Mouse (Mus musculus) liver, embryonic 15.5 days (tissue): ENCODE data around the gene Nbeal2. TPM values are rescaled to one million over a fixed set of nuclear protein-coding genes. Genes with fewer than 3 reads are reported as not detected.

Experiments
- ATAC-seq: fragments of 200-750 bp; cut with Nextera tagmentation; 2 replicates; pipeline ENCODE4 v1.8.0; 2017; ENCODE audit warnings: moderate number of reproducible peaks, mild to moderate bottlenecking, moderate library complexity; ENCODE audit not compliant: insufficient read depth
- H3K27ac ChIP-seq: fragments of 300-500 bp; sonication (generic); replicated peaks from 2 replicates; pipeline ENCODE4 v1.5.1; 2015; ENCODE audit warnings: mild to moderate bottlenecking, inconsistent platforms
- H3K27me3 ChIP-seq: fragments of 300-500 bp; sonication (generic); 2 replicates; pipeline ENCODE4 v1.6.1; 2015; ENCODE audit warnings: mild to moderate bottlenecking, inconsistent platforms
- H3K36me3 ChIP-seq: fragments of 300-500 bp; sonication (generic); replicated peaks from 2 replicates; pipeline ENCODE4 v1.6.1; 2015; ENCODE audit warnings: moderate library complexity, mild to moderate bottlenecking, inconsistent platforms
- H3K4me1 ChIP-seq: fragments of 300-500 bp; sonication (generic); replicated peaks from 2 replicates; pipeline ENCODE4 v1.6.1; 2015; ENCODE audit warnings: inconsistent platforms
- H3K4me2 ChIP-seq: fragments of 300-500 bp; sonication (generic); 2 replicates; pipeline ENCODE4 v1.6.1; 2015; ENCODE audit warnings: moderate library complexity, mild to moderate bottlenecking, inconsistent platforms
- H3K4me3 ChIP-seq: fragments of 300-500 bp; sonication (generic); replicated peaks from 2 replicates; pipeline ENCODE4 v1.5.1; 2015; ENCODE audit warnings: mild to moderate bottlenecking, inconsistent platforms
- H3K9ac ChIP-seq: fragments of 300-500 bp; sonication (generic); 2 replicates; pipeline ENCODE4 v1.6.1; 2015; ENCODE audit warnings: moderate library complexity, mild to moderate bottlenecking, inconsistent platforms
- H3K9me3 ChIP-seq: fragments of 300-500 bp; sonication (generic); replicated peaks from 2 replicates; pipeline ENCODE4 v1.6.1; 2016; ENCODE audit warnings: inconsistent platforms
- WGBS: fragments of 180-500 bp; shearing (Covaris S2); methylation state at CpG from one replicate; pipeline ENCODE4 v1.1.7; 2015; ENCODE audit warnings: mixed read lengths; ENCODE audit not compliant: insufficient replicate concordance; 5-methylcytosine and 5-hydroxymethylcytosine counted together
- polyA plus RNA-seq: library from polyadenylated mRNA; unstranded; fragments of >200 nt; fragmentation: Nextera tagmentation; extraction: Ambion mirVana; gene quantifications from 2 replicates; pipeline ENCODE4 v1.2.1, GENCODE M21; 2015

The Nbeal2 gene
- polyA plus RNA-seq, 1 experiment from 2014 or later: 1.8 TPM

GRCm38 (mm10) chr9:110659521-110659920 is 5.6 kb upstream of the Nbeal2 start:
- Histone ChIP-seq H3K27ac (no peak overlapping the region), H3K27me3 (no peaks in the 10 kb centered on the region), H3K9me3 (no peaks in the 10 kb centered on the region), H3K36me3 (no peaks in the 10 kb centered on the region; the same call in none of the 2 replicates), H3K9ac (no peak overlapping the region), H3K4me3 (no peak overlapping the region), H3K4me2 (no peak overlapping the region), H3K4me1 (peaks cover 86% of the 10 kb centered on the region)
- WGBS: 71% methylated on average over 12 of the region's 12 CpGs
- ATAC-seq: no peak

DNA sequence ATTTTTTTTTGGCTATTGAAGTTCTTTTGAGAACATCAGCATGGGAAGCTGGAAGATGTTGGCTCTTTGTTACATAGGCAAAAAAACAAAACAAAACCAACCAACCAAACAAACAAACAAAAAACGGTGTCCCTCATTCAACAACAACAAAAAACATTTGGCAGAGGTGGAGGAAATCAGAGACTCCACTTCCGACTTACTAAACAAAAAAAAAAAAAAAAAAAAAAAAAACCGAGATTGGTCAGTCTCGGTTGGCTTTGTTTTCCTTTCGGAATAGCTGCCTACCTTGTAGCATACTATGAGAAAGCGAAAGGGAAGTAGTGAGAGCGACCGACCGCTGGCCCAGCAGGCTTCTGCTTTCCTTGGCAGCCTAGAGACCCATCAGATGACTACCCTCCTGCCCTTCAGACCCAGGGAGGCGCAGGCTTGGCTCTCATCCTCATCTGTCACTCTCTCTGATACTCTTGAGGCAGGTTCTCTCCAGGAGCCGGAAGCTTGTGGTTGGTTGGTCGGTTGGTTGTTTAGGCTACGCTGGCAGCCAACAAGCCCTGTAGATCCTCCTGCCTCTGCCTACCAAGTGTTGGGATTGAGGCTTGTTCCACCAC is 3.6 kb upstream of the Nbeal2 start:
- no peak for ATAC-seq
- no peaks in the 10 kb centered on the region; the same call in none of the 2 replicates for H3K36me3 ChIP-seq
- H3K9me3 ChIP-seq: no peaks in the 10 kb centered on the region
- H3K4me1 ChIP-seq: peaks cover 86% of the 10 kb centered on the region
- peak overlapping the region; percentile 85 for H3K4me2 ChIP-seq
- WGBS: 16% methylated on average over 13 of the region's 13 CpGs
- peak overlapping the region; percentile 81 for H3K4me3 ChIP-seq
- H3K9ac ChIP-seq: peak overlapping the region; percentile 80
- peak overlapping the region; percentile 95 for H3K27ac ChIP-seq
- peaks cover 13% of the 10 kb centered on the region for H3K27me3 ChIP-seq

GRCm38 (mm10) chr9:110656249-110657221 is 2.6 kb upstream of the Nbeal2 start, which contains the start of gene Ccdc12:
TSS of gene Ccdc12 (plus strand) at chr9:110656503.
- Histone ChIP-seq H3K27ac (peak within 1 kb of the TSS; percentile 95), H3K4me2 (peak within 1 kb of the TSS; percentile 85), H3K4me3 (peak within 1 kb of the TSS; percentile 81), H3K27me3 (peaks cover 24% of the 10 kb centered on the region), H3K9ac (peak within 1 kb of the TSS; percentile 80), H3K4me1 (peaks cover 86% of the 10 kb centered on the region), H3K36me3 (no peaks in the 10 kb centered on the region; the same call in none of the 2 replicates), H3K9me3 (no peaks in the 10 kb centered on the region)
- under 1% methylated on average over 52 of the region's 52 CpGs for WGBS
- ATAC-seq: peak; percentile 84

- no peaks in the 10 kb centered on the region for H3K9me3 ChIP-seq
- peak overlapping the region; percentile 81 for H3K4me3 ChIP-seq
- H3K27me3 ChIP-seq: peaks cover 33% of the 10 kb centered on the region
- H3K27ac ChIP-seq: peak overlapping the region; percentile 95
- peak overlapping the region; percentile 80 for H3K9ac ChIP-seq
- H3K36me3 ChIP-seq: no peaks in the 10 kb centered on the region; the same call in none of the 2 replicates
- WGBS: 80% methylated on average over 10 of the region's 10 CpGs
- peak overlapping the region; percentile 85 for H3K4me2 ChIP-seq
- no peak for ATAC-seq
- H3K4me1 ChIP-seq: peaks cover 79% of the 10 kb centered on the region
Observed at GRCm38 (mm10) chr9:110655651-110656007, 1.7 kb upstream of the Nbeal2 start.

DNA sequence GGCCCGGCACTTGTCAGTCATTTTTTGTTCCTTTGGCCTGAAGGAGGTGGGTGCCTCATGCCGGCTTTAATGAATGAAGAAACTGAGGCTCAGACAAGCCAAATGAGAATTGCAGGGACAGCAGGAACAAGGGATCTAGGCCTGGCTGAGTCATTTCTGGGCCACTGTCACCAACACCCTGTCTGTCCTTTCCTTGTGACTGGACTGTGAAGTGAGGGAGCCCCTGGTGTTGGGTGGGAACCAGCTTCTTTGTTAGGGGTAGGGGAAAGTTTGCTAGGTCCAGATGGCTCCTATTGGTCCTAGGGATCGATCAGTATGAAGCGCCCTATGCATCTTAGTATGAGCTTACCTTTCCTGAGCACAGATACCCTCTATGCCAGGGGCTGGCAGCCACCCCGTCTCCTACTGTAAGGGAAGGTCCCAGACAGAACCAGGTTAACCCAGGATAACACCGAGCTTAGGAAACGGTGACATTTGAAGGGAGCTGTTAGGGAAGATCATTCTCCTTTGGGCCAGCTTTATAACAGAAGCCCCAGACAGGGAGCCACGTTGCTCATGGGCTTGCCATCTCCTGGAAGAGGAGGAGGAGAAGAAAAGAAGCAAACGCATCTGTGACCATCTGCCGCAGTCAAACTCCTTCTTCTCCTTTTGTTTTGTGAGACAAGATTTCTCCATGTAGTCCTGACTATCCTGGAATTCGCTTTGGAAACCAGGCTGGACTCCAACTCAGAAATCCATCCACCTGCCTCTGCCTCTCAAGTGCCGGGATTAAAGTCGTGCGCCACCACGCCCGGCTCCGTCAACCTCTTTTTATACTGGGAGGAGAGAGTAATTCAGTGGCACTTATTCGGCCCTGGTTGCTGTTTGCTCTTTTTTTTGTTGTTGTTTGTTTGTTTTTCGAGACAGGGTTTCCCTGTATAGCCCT is 1.0 kb upstream of the Nbeal2 start:
- Histone ChIP-seq H3K36me3 (no peaks in the 10 kb centered on the region; the same call in 1 of the 2 replicates), H3K4me3 (peak overlapping the region; percentile 73), H3K9ac (peak overlapping the region; percentile 46), H3K27me3 (peaks cover 36% of the 10 kb centered on the region), H3K4me2 (peak overlapping the region; percentile 99), H3K4me1 (peaks cover 72% of the 10 kb centered on the region), H3K27ac (peak overlapping the region; percentile 95), H3K9me3 (no peaks in the 10 kb centered on the region)
- no peak for ATAC-seq
- 78% methylated on average over 19 of the region's 19 CpGs for WGBS

- ATAC-seq: no peak
- Histone ChIP-seq H3K4me1 (peaks cover 54% of the 10 kb centered on the region), H3K36me3 (no peaks in the 10 kb centered on the region), H3K4me3 (peak overlapping the region; percentile 73), H3K27ac (no peak overlapping the region; the same call in 1 of the 2 replicates), H3K4me2 (peak overlapping the region; percentile 99), H3K27me3 (peaks cover 43% of the 10 kb centered on the region), H3K9ac (peak overlapping the region; percentile 72), H3K9me3 (no peaks in the 10 kb centered on the region)
- 11% methylated on average over 14 of the region's 14 CpGs for WGBS
Observed at GRCm38 (mm10) chr9:110652963-110653654, 852 bp downstream of the Nbeal2 start.

DNA sequence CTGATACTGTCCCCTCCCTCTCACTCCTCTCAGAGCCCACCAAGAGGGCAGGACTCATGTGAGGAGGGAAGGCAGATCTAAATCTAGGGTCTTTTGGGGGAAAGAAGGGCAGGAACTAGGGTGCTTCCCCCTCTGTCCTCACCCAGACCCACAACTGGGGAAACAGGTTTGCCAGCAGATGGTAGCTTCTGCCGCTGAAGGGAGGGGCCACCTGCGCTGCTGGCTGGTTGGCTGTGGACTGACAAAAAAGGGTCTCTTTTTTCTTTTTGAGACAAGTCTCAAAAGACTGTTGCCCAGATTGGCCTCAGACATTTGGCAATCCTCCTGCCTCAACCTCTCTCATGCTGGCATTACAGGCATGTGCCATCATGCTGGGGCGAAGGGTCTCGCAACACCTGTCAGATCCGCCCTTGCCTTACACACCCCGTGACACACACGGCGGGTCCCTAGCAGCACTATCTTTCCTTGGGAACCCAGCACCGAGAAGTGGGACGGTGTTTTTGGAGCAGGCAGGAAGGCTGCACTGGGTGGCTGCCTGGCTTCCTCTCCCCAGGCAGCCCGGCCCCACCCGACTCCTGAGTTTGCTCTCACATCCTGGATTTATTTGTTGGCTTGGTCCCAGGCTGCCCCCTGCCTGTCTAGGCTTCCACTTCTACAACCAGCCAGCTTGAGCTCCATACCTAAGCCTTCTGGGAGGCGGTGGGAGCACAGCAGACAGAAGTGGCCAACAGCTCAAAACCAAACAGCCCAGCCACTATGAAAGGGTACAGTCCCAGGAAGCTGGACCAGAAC is 1.8 kb downstream of the Nbeal2 start:
- H3K9ac ChIP-seq: no peak overlapping the region
- ATAC-seq: no peak
- H3K27ac ChIP-seq: peak overlapping the region; percentile 19; the same call in 1 of the 2 replicates
- no peaks in the 10 kb centered on the region for H3K9me3 ChIP-seq
- H3K4me1 ChIP-seq: peaks cover 47% of the 10 kb centered on the region
- 18% methylated on average over 13 of the region's 13 CpGs for WGBS
- no peaks in the 10 kb centered on the region for H3K36me3 ChIP-seq
- H3K4me2 ChIP-seq: peak overlapping the region; percentile 99
- H3K4me3 ChIP-seq: peak overlapping the region; percentile 73
- peaks cover 46% of the 10 kb centered on the region for H3K27me3 ChIP-seq

DNA sequence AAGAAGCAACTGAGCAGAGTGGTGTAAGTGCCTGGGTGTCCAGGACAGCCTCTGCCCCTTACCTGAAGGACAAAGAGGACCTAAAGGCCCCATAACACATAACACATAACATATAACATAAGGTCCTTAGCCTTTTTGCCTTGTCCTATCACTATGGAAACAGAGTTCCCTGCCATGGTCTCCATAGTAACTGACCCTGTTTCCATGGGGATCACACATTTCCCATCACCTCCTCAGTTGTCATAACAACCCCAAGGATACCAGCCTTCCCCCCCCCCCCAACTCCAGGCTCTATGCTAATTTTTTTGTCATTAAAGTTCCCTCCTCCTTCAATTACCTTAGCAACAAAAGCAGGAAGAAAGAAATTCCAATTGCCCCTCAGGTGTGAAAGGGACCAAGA is 4.2 kb downstream of the Nbeal2 start:
- H3K9ac ChIP-seq: no peak overlapping the region
- peaks cover 46% of the 10 kb centered on the region for H3K27me3 ChIP-seq
- H3K36me3 ChIP-seq: no peaks in the 10 kb centered on the region
- H3K4me1 ChIP-seq: peaks cover 46% of the 10 kb centered on the region
- no peak overlapping the region for H3K27ac ChIP-seq
- no peak overlapping the region for H3K4me2 ChIP-seq
- no peak for ATAC-seq
- H3K4me3 ChIP-seq: no peak overlapping the region
- no peaks in the 10 kb centered on the region for H3K9me3 ChIP-seq

DNA sequence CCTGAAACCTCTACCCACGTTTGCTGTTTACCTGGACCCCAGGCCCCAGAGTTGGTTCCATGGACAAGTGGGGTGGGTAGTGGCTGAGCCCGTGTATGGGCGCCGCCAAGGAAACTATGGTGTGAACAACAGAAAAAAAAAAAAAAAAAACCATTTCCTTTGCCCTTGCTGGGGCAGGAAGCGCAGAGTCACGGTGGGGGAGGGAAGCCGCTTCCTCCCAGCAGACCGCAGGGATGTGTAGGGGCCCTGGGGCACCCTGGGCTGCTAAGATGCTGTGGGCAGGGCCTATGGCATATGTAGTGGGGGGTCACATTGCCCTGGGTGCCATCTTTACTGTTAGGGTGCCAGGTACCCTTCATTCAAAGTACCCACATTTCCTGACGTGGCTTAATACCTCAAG is 8.7 kb downstream of the Nbeal2 start:
- Histone ChIP-seq H3K4me1 (peaks cover 22% of the 10 kb centered on the region; the same call in 1 of the 2 replicates), H3K36me3 (no peaks in the 10 kb centered on the region), H3K27me3 (peaks cover 9% of the 10 kb centered on the region), H3K27ac (0 out of 2 replicates have a peak overlapping the region, but pooled peaks have one; percentile 33), H3K4me2 (peak overlapping the region; percentile 41), H3K9ac (no peak overlapping the region), H3K9me3 (no peaks in the 10 kb centered on the region), H3K4me3 (peak overlapping the region; percentile 23; the same call in 1 of the 2 replicates)
- 12% methylated on average over 9 of the region's 9 CpGs for WGBS
- ATAC-seq: 0 out of 2 replicates have a peak, but pooled peaks have one; percentile 23
